Mouse (Mus musculus) spleen, postnatal 14 days (tissue): ENCODE data around the gene Cox17.

Experiments
- DNase-seq, 2 experiments: peaks; one replicate each; pipeline ENCODE4 v3.0.0; 2021 to 2022; ENCODE audit warnings: low spot score in 2 of 2

Gene Cox17

GRCm38 (mm10) chr16:38349881-38350280, 3.1 kb downstream of the Cox17 start:
- no peak for DNase-seq

DNA sequence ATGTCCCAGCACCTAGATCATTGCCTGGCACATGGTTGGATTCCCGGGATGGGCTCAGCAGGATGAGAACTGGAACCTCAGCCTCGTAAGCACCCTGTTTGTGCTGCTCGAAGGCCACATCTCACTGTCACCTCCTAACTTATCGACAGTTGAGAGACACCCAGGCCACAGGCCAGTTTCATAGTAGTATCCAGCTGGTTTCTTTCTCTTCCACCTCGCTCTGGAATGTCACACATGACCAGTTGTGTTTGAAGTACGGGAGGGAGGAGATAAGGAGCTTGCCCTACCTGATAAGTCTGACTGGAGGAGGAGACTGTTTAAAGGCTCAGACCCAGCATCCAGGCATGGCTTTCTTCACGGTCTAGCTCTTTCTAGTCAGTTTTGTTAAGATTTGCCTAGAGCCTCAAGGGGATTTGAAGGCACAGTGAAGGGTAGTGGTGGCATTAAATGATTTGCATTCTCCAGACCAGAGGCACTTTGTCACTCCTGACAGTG, 3.6 kb downstream of the Cox17 start:
- no peak for DNase-seq

DNA sequence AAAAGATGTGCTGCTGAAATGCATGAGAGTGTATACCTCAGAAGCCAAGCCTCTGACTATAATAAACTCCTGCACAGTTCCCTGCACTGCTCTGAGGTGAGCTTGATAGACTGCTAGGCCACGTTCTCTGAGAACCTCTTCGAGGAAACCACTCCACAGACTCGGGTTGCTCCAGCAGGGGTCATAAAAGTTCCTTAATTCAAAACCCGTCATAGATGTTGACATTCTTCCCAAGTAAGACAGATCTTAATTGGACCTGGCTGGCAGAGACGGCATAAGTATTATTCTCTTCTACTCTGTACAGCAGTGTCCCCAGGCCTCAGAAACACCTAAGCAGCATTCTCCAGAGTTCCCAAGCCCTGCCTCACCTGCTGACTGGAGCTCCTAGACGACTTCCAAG, 4.1 kb downstream of the Cox17 start:
- no peak for DNase-seq

GRCm38 (mm10) chr16:38352031-38352430, 5.2 kb downstream of the Cox17 start:
- DNase-seq: no peak

DNA sequence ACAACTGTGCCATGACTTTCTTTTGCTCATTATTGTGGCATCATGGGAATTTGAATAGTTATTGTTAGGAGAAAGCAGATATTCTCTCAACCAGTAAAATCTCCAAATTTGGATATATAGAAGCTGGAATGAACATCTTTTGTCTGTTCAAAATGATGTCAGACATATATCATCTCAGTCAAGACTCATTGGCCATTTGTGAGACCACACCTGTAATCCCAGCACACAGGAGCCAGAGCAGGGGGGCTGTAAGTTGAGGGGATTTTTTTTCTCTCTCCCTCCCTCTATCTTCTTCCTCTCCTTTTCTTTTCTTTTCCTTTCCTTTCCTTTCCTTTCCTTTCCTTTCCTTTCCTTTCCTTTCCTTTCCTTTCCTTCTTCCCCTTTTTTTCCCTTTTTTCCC, 6.1 kb downstream of the Cox17 start:
- no peak for DNase-seq

DNA sequence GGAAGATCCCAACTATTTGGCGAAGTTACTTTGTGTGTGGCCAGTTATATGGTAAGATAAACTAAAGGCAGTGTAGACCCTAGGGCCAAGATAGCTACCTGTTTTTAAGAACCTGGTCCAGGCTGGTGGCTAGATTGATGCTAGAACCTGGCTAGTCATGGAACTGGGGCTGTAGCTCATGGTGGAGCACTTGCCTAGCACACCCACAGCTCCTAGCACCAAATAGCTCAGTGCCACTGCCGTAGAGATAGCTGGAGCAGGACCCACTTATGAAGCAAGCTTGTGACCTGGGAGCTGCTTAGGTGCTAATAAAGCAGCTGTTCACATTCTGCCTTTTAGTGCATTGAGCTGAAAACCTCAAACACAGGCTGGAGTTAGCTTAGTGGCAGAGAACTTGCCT, 6.9 kb downstream of the Cox17 start:
- no peak for DNase-seq

- no peak for DNase-seq
Measured at GRCm38 (mm10) chr16:38354185-38354913, 7.6 kb downstream of the Cox17 start.

- no peak for DNase-seq
Measured at GRCm38 (mm10) chr16:38358256-38358812, 11.5 kb downstream of the Cox17 start.

GRCm38 (mm10) chr16:38359241-38359640, 12.4 kb downstream of the Cox17 start:
- no peak for DNase-seq

DNA sequence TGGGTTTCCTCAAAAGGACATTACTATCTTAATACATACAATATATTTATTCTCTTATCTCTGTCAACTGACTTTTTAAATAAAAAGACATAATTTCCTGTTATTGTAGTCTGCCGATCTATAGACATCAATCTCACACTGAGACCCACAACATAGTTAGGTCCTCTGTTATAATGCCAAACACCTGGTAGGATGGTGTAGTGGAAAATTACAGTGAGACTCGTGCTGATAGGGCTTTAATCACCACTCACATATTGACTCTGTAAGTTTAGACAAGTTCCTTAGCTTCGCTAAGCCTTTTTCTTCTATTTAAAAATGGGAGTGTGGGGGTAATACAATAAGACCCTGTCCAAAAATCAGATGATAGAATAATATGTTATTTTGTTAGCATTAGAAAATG, 13.1 kb downstream of the Cox17 start:
- DNase-seq: no peak

DNA sequence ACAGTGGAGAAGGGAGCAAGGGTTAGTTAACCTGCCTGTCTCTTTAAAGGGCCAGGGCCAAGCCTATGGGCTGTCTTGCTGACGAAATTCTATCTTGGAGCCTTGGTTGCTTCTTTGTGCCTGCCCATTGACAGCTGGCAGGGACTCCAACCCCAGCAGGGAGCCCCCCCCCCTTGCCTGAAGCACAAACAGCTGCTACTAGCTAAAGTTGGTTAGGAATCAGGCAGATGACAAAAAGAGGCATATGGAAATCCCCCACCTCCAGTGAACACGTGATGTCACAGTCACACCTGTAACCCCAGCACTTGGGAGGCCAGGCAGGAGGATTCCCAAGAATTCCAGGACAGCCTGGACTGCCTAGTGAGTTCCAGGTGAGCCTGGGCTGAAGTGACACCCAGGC, 13.5 kb downstream of the Cox17 start:
- DNase-seq: no peak

GRCm38 (mm10) chr16:38361933-38362332, 15.1 kb downstream of the Cox17 start, which contains the start of gene Popdc2:
Gene Popdc2 (plus strand): TSS chr16:38362209.
- no peak for DNase-seq

GRCm38 (mm10) chr16:38362493-38363255, 15.9 kb downstream of the Cox17 start:
- DNase-seq: no peak

DNA sequence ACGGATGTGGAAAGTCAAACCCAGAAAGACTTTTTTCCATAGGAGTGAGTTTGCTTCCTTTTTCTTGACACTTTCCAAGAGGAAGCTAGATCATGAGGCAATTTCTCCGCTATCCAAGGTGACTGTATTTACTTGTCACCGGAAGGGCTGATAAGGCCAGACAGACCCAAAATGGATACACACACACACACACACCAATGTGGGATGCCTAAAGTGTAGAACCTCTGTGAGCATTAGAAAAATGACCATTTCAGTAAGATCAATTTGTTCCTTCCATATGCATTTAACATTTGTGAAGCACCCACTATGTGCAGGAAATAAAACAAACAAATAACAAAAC, 16.4 kb downstream of the Cox17 start:
- DNase-seq: no peak

- no peak for DNase-seq
Measured at GRCm38 (mm10) chr16:38363657-38364056, 16.9 kb downstream of the Cox17 start.

DNA sequence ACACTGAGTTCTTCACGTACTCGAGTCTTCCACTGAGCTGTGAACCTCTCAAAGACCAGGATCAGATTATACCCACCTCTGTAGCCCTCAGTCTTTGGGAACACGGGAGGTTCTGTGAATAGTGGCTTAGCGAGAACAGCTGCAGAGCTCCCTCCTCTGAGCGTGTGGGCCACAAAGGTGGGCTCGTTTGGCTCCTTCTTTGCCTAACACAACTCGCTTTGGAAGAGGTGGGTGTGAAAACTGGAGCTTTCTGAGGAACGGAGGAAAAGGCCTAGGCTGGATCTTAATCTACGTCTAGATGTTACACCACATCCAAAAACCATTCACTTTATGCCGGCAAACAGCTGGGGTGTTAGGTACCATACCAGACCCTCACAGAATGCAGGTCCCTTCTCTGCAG, 18.6 kb downstream of the Cox17 start:
- DNase-seq: no peak

DNA sequence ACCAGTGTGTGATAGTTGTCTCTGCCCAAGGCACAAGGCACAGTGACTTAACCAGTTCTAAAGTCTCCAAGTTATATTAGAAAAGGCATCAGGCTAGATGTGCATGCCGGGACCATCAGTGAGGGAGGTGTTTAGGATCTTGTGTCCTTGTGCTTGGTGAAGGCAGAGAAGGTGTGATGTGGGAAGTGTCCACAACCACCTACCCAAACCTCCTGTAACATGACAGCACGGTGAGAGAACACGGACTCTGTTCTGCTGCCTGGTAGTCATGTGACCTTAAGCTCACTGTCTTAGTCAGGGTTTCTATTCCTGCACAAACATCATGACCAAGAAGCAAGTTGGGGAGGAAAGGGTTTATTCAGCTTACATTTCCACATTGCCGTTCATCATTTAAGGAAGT, 19.4 kb downstream of the Cox17 start:
- DNase-seq: no peak

DNA sequence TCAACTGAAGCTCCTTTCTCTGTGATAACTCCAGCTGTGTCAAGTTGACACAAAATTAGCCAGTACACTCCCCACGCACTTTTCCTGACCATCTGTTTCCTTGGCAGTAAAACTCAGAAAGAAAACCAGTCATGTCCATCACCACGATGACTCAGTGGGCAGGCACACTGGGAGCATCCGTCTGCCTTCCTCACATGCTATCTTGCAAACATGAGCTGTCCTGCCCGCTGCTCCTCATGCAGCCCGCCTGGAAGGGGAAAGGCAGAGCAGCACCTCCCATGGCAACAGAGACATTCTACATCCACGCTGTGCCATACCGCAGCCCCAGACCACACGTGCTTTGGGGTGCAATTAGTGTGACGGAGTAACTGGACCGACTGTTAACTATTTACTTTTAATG, 21.5 kb downstream of the Cox17 start:
- no peak for DNase-seq

DNA sequence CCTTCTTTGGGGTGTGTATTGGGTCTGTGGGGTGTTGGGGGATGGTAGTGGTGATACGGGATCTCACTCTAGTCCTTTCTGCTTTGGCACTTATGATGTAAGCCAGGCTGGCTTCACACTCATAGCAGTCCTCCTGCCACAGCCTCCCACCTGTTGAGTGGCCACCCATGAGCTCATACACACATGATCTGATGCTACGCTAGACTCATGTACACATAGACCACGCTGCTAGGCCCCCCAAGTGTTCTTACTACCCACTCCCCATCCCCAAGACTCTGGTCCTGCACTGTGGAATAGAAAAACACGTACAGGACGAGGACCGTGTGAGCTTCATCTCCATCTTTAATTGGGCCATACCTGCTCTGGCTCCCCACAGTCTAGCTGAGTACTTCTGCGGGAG, 22.2 kb downstream of the Cox17 start:
- no peak for DNase-seq

DNA sequence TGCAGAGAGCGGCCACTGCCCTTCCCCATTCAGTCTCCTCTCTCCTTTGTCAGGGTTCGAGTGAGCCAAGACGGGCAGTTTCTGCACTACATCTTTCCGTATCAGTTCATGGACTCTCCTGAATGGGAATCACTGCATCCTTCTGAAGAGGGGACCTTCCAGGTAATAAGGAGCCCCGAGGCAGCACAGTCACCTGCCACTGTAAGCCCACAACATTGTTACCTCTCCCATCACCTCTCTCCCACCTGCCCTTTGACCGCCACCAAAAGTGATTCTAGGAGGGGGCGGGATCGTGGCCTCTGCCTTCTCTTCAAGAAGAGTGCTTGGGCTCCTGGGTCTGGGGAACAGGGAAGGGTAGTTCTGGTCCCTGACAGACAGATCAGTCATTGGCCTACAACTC, 22.6 kb downstream of the Cox17 start:
- DNase-seq: no peak

- no peak for DNase-seq
Measured at GRCm38 (mm10) chr16:38369992-38370484, 23.2 kb downstream of the Cox17 start.

DNA sequence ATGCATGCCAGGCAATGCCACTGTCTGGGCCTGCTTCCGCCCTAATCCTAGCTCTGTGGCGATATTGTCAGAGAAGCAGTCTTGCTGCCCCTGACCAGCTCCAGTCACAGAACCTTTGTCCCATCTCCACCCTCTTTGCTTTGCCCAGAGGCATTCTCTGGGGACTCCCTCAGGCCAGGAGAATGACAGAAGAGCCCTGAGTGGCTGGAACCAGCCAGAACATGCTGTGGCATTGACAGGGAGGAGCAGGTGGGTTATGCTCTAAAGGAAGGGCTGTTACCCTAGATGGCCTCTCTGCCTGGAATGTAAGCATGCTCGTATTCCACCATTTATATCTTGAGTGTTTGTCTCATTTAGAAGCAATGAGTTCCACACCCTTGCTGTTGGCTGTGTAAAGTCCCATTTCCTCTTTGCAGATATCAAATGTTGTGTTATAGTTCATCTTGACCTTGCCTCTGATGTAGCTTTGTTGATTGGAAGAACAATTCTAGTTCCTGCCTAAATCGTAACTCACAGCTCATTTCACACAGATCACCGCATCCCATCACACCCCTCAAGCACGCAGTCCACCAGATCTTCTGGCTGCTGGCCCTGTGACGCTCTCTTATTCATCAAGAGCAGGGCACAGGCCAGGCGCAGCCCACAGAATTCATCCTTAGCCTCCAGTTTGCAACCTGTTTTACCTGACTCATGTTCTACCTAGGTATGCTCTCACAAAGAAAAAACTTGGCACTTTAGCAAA, 24.0 kb downstream of the Cox17 start:
- no peak for DNase-seq
